Mouse (Mus musculus) kidney, adult 2 months (tissue): Measurements from ENCODE around the gene Lekr1.

Experiments
- CTCF ChIP-seq: fragments of 200-500 bp; conservative IDR thresholded peaks from 2 replicates; pipeline ENCODE4 v1.5.1; 2011; ENCODE audit warnings: low read depth, mild to moderate bottlenecking, control low read depth, low read length, moderate library complexity, mixed read lengths; ENCODE audit not compliant: insufficient read depth, insufficient read length
- POLR2A ChIP-seq: fragments of 200-500 bp; IDR thresholded peaks from one replicate; pipeline ENCODE4 v1.6.1; 2011; ENCODE audit warnings: low read depth, low read length, control low read depth

- TF ChIP-seq CTCF (no peak), POLR2A (no peak)
Observed at GRCm38 (mm10) chr3:65790076-65790685, 124.2 kb downstream of the Lekr1 start.
